Mouse (Mus musculus) lung, embryonic 16.5 days (tissue): Measurements from ENCODE around the gene Mapkbp1. TPM values are rescaled to one million over a fixed set of nuclear protein-coding genes. Genes with fewer than 3 reads are reported as not detected.

ENCODE experiments used
- ATAC-seq: fragments of 200-750 bp; cut with Nextera tagmentation; 2 replicates; pipeline ENCODE4 v1.8.0; 2017; ENCODE audit warnings: low read depth, mild to moderate bottlenecking, moderate library complexity
- H3K27ac ChIP-seq: fragments of 300-500 bp; sonication (generic); 2 replicates; pipeline ENCODE4 v1.5.1; 2014; ENCODE audit warnings: mild to moderate bottlenecking, control low read depth, low read length
- H3K27me3 ChIP-seq: fragments of 300-500 bp; sonication (generic); 2 replicates; pipeline ENCODE4 v1.6.1; 2014; ENCODE audit warnings: low read depth, low read length, mixed read lengths; ENCODE audit not compliant: control insufficient read depth, insufficient read depth
- H3K36me3 ChIP-seq: fragments of 300-500 bp; sonication (generic); 2 replicates; pipeline ENCODE4 v1.6.1; 2014; ENCODE audit warnings: low read length; ENCODE audit not compliant: control insufficient read depth, insufficient read depth
- H3K4me1 ChIP-seq: fragments of 300-500 bp; sonication (generic); replicated peaks from 2 replicates; pipeline ENCODE4 v1.6.1; 2014; ENCODE audit warnings: low read length, mixed read lengths; ENCODE audit not compliant: control insufficient read depth, insufficient read depth
- H3K4me2 ChIP-seq: fragments of 300-500 bp; sonication (generic); 2 replicates; pipeline ENCODE4 v1.6.1; 2014; ENCODE audit warnings: low read depth, low read length, control low read depth
- H3K4me3 ChIP-seq: fragments of 300-500 bp; sonication (generic); 2 replicates; pipeline ENCODE4 v1.5.1; 2014; ENCODE audit warnings: mild to moderate bottlenecking, low read length, control low read depth
- H3K9ac ChIP-seq: fragments of 300-500 bp; sonication (generic); 2 replicates; pipeline ENCODE4 v1.6.1; 2014; ENCODE audit warnings: low read length, control low read depth
- H3K9me3 ChIP-seq: fragments of 300-500 bp; sonication (generic); 2 replicates; pipeline ENCODE4 v1.6.1; 2016; ENCODE audit warnings: low read length; ENCODE audit not compliant: control insufficient read depth
- WGBS: fragments of 180-500 bp; shearing (Covaris S2); extraction: QIAGEN DNeasy Blood & Tissue Kit; methylation state at CpG from one replicate; pipeline ENCODE4 v1.1.7; 2014; 5-methylcytosine and 5-hydroxymethylcytosine counted together
- polyA plus RNA-seq: library from polyadenylated mRNA; unstranded; fragments of >200 nt; fragmentation: Nextera tagmentation; extraction: Ambion mirVana; gene quantifications from 2 replicates; pipeline ENCODE4 v1.2.1, GENCODE M21; 2015

The Mapkbp1 gene
- polyA plus RNA-seq, 1 experiment from 2014 or later: 3.5 TPM

- 77% methylated on average over 4 of the region's 4 CpGs for WGBS
- H3K4me2 ChIP-seq: no peak overlapping the region
- H3K27ac ChIP-seq: no peak overlapping the region
Observed at GRCm38 (mm10) chr2:120058818-120059217, 86.3 kb downstream of the Mapkbp1 start.

GRCm38 (mm10) chr2:120059466-120059865, 87.0 kb downstream of the Mapkbp1 start:
- Histone ChIP-seq H3K4me3 (no peak overlapping the region), H3K27ac (peak overlapping the region; percentile 87), H3K27me3 (no peaks in the 10 kb centered on the region), H3K4me1 (peaks cover 17% of the 10 kb centered on the region), H3K4me2 (no peak overlapping the region), H3K36me3 (no peaks in the 10 kb centered on the region), H3K9me3 (no peaks in the 10 kb centered on the region), H3K9ac (no peak overlapping the region)
- ATAC-seq: no peak; the same call in 1 of the 2 replicates
- WGBS: 68% methylated on average over 3 of the region's 3 CpGs

More at GRCm38 (mm10) chr2:120058818-120059217, 86.3 kb downstream of the Mapkbp1 start:
- no peak overlapping the region for H3K9ac ChIP-seq
- no peak overlapping the region for H3K4me3 ChIP-seq
- H3K27me3 ChIP-seq: no peaks in the 10 kb centered on the region
- no peak for ATAC-seq
- no peaks in the 10 kb centered on the region for H3K36me3 ChIP-seq
- H3K9me3 ChIP-seq: no peaks in the 10 kb centered on the region
- peaks cover 17% of the 10 kb centered on the region for H3K4me1 ChIP-seq

GRCm38 (mm10) chr2:120060190-120060589, 87.7 kb downstream of the Mapkbp1 start:
- Histone ChIP-seq H3K36me3 (no peaks in the 10 kb centered on the region), H3K9ac (no peak overlapping the region), H3K9me3 (no peaks in the 10 kb centered on the region), H3K27ac (peak overlapping the region; percentile 87), H3K4me2 (no peak overlapping the region; the same call in 1 of the 2 replicates), H3K27me3 (no peaks in the 10 kb centered on the region), H3K4me3 (no peak overlapping the region), H3K4me1 (peaks cover 17% of the 10 kb centered on the region)
- ATAC-seq: peak; percentile 89
- whole genome bisulfite sequencing: 51% methylated on average over 6 of the region's 6 CpGs

- no peak overlapping the region for H3K4me2 ChIP-seq
- peak overlapping the region; percentile 87 for H3K27ac ChIP-seq
- H3K36me3 ChIP-seq: no peaks in the 10 kb centered on the region
- 55% methylated on average over 9 of the region's 9 CpGs for WGBS
- H3K27me3 ChIP-seq: no peaks in the 10 kb centered on the region
- H3K4me3 ChIP-seq: no peak overlapping the region
- peaks cover 17% of the 10 kb centered on the region for H3K4me1 ChIP-seq
- H3K9me3 ChIP-seq: no peaks in the 10 kb centered on the region
- H3K9ac ChIP-seq: no peak overlapping the region
- no peak for ATAC-seq
Observed at GRCm38 (mm10) chr2:120060651-120061050, 88.2 kb downstream of the Mapkbp1 start.

- 81% methylated on average over 8 of the region's 8 CpGs for WGBS
- no peak overlapping the region for H3K27ac ChIP-seq
- ATAC-seq: no peak
Observed at GRCm38 (mm10) chr2:120062248-120062647, 89.7 kb downstream of the Mapkbp1 start.

GRCm38 (mm10) chr2:120064639-120065038, 92.1 kb downstream of the Mapkbp1 start:
- Histone ChIP-seq H3K4me3 (no peak overlapping the region), H3K4me1 (peaks cover 12% of the 10 kb centered on the region), H3K9ac (no peak overlapping the region), H3K9me3 (no peaks in the 10 kb centered on the region), H3K27me3 (no peaks in the 10 kb centered on the region), H3K36me3 (no peaks in the 10 kb centered on the region), H3K27ac (no peak overlapping the region), H3K4me2 (no peak overlapping the region)
- 75% methylated on average over 6 of the region's 6 CpGs for WGBS
- no peak for ATAC-seq

More at GRCm38 (mm10) chr2:120062248-120062647, 89.7 kb downstream of the Mapkbp1 start:
- H3K4me3 ChIP-seq: no peak overlapping the region
- H3K4me2 ChIP-seq: no peak overlapping the region
- H3K27me3 ChIP-seq: no peaks in the 10 kb centered on the region
- no peaks in the 10 kb centered on the region for H3K36me3 ChIP-seq
- peaks cover 17% of the 10 kb centered on the region for H3K4me1 ChIP-seq
- H3K9me3 ChIP-seq: no peaks in the 10 kb centered on the region
- H3K9ac ChIP-seq: no peak overlapping the region

GRCm38 (mm10) chr2:120065243-120065642, 92.7 kb downstream of the Mapkbp1 start:
- H3K4me1 ChIP-seq: peaks cover 12% of the 10 kb centered on the region
- no peaks in the 10 kb centered on the region for H3K9me3 ChIP-seq
- H3K27me3 ChIP-seq: no peaks in the 10 kb centered on the region
- no peak overlapping the region for H3K9ac ChIP-seq
- no peak overlapping the region for H3K4me3 ChIP-seq
- WGBS: 88% methylated on average over 10 of the region's 10 CpGs
- no peak for ATAC-seq
- no peaks in the 10 kb centered on the region for H3K36me3 ChIP-seq
- no peak overlapping the region for H3K27ac ChIP-seq
- no peak overlapping the region for H3K4me2 ChIP-seq

GRCm38 (mm10) chr2:120066224-120066623, 93.7 kb downstream of the Mapkbp1 start:
- 68% methylated on average over 3 of the region's 3 CpGs for WGBS
- H3K4me1 ChIP-seq: peaks cover 4% of the 10 kb centered on the region
- ATAC-seq: peak; percentile 60

GRCm38 (mm10) chr2:120068555-120069465, 96.3 kb downstream of the Mapkbp1 start:
- peak; percentile 45; the same call in 1 of the 2 replicates for ATAC-seq

More at GRCm38 (mm10) chr2:120066224-120066623, 93.7 kb downstream of the Mapkbp1 start:
- Histone ChIP-seq H3K36me3 (no peaks in the 10 kb centered on the region), H3K4me3 (no peak overlapping the region), H3K9ac (no peak overlapping the region), H3K9me3 (no peaks in the 10 kb centered on the region), H3K27me3 (no peaks in the 10 kb centered on the region), H3K27ac (no peak overlapping the region), H3K4me2 (no peak overlapping the region)

More at GRCm38 (mm10) chr2:120068555-120069465, 96.3 kb downstream of the Mapkbp1 start:
- Histone ChIP-seq H3K36me3 (no peaks in the 10 kb centered on the region), H3K27me3 (no peaks in the 10 kb centered on the region), H3K4me3 (no peak overlapping the region), H3K4me2 (no peak overlapping the region), H3K9me3 (no peaks in the 10 kb centered on the region), H3K4me1 (no peaks in the 10 kb centered on the region), H3K9ac (no peak overlapping the region), H3K27ac (no peak overlapping the region)
- WGBS: 39% methylated on average over 16 of the region's 16 CpGs
